Mouse (Mus musculus): ENCODE measurements around the gene Vtn. TPM values are rescaled to one million over a fixed set of nuclear protein-coding genes. Genes with fewer than 3 reads are reported as not detected.

Gene Vtn
- total RNA-seq, 2 experiments from 2014 or later, result 11.4 to 12.2 TPM

- no peak for DNase-seq
- intact Hi-C loops (cut with DNase I), result no loop called here
These were observed 1.8 kb upstream of the Vtn start for GRCm38 (mm10) chr11:78497071-78497541.

GRCm38 (mm10) chr11:78497544-78498522 is 1.1 kb upstream of the Vtn start, which contains the start of gene Sarm1:
Gene Sarm1 (minus strand): TSS chr11:78497754.
- intact Hi-C loops (cut with DNase I), result no loop called here
- peak; percentile 88 to 90 for DNase-seq

GRCm38 (mm10) chr11:78499543-78499942 is 652 bp downstream of the Vtn start:
- no peak for DNase-seq
- intact Hi-C loops (cut with DNase I), result no loop called here

DNA sequence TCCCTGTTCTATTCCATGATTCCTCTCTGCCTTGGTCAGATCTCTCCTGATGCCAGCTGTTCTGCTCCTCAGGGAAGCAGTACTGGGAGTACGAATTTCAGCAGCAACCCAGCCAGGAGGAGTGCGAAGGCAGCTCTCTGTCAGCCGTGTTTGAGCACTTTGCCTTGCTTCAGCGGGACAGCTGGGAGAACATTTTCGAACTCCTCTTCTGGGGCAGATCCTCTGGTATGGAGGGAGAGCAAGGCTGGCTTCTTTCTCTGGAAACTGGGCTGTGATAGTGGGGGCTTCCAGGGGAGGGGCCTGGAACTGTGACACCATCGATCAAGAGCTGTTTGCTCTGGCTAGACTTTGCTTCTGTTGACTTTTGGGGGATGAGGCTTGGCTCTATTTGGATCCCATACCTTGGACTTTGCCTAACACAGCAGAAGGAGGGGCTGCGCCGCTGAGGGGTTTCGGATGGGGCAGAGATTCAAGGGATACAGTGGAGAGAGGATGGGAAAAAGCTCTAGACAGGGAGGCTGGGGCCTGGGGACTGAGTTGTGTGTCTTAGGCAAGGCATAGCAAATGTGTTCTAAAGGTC is 1.8 kb downstream of the Vtn start:
- intact Hi-C loops (cut with DNase I), result no loop called here
- DNase-seq, result no peak

DNA sequence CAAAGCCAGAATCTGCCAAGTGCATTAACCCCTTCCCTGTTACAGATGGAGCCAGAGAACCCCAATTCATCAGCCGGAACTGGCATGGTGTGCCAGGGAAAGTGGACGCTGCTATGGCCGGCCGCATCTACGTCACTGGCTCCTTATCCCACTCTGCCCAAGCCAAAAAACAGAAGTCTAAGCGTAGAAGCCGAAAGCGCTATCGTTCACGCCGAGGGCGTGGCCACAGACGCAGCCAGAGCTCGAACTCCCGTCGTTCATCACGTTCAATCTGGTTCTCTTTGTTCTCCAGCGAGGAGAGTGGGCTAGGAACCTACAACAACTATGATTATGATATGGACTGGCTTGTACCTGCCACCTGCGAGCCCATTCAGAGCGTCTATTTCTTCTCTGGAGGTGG is 2.6 kb downstream of the Vtn start:
- intact Hi-C loops (cut with DNase I), result no loop called here

GRCm38 (mm10) chr11:78502909-78503650 is 4.2 kb downstream of the Vtn start, which contains the start of gene Sebox:
Gene Sebox (plus strand): TSS chr11:78503447.
- DNase-seq, result no peak
- intact Hi-C loops (cut with DNase I), result no loop called here

More for the DNA sequence above, 2.6 kb downstream of the Vtn start:
- DNase-seq, result no peak

- intact Hi-C loops (cut with DNase I), result no loop called here
- no peak for DNase-seq
These were observed 6.5 kb downstream of the Vtn start for GRCm38 (mm10) chr11:78505430-78505829.

GRCm38 (mm10) chr11:78509148-78509547 is 10.3 kb downstream of the Vtn start:
- intact Hi-C loops (cut with DNase I), result no loop called here
- DNase-seq, result no peak

GRCm38 (mm10) chr11:78512025-78512957 is 13.4 kb downstream of the Vtn start, which contains the start of the genes Tmem199 and Poldip2:
Gene Tmem199 (minus strand): TSS chr11:78512172.
Gene Poldip2 (plus strand): TSS chr11:78512193.
- intact Hi-C loops (cut with DNase I), result loop anchor here (2.0 kb wide), 1 partner anchor 25 kb away; the partner anchor contains the start of genes Ift20 and Tnfaip1
- DNase-seq, result peak; percentile 80 to 88

DNA sequence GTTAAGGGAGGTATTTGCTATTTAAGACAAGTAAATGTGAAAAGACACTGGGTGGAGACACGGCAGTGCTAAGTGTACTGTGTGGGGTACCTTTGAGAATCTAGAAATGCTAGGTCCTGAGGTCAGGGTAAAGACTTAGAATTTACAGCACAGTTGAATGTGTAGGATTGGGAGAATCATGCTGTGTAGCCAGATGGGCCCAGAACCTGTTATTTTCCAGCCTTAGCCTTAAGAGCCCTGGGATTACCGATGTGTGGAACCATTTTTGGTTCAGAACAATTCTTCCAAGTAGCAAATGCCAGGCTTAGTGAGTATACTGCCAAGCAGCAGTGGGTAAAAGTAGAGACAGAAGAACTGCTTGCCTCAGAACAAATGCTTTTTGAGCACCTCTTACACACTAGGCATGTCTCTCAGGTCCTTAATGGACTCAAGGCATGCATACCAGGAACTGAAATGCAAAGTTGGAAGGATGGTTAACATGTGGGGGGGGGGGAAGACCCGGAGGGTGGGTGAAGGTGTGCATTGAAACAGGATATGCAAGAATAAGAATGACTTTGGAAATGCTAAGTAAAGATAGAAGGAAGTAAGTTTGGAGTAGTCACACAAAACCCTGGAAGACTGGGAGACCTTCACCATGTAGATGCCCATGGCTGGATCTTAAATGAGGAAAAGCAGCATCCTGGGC is 14.4 kb downstream of the Vtn start:
- intact Hi-C loops (cut with DNase I), result loop anchor here (2.0 kb wide), 1 partner anchor 24 kb away; the partner anchor contains the start of genes Ift20 and Tnfaip1

DNA sequence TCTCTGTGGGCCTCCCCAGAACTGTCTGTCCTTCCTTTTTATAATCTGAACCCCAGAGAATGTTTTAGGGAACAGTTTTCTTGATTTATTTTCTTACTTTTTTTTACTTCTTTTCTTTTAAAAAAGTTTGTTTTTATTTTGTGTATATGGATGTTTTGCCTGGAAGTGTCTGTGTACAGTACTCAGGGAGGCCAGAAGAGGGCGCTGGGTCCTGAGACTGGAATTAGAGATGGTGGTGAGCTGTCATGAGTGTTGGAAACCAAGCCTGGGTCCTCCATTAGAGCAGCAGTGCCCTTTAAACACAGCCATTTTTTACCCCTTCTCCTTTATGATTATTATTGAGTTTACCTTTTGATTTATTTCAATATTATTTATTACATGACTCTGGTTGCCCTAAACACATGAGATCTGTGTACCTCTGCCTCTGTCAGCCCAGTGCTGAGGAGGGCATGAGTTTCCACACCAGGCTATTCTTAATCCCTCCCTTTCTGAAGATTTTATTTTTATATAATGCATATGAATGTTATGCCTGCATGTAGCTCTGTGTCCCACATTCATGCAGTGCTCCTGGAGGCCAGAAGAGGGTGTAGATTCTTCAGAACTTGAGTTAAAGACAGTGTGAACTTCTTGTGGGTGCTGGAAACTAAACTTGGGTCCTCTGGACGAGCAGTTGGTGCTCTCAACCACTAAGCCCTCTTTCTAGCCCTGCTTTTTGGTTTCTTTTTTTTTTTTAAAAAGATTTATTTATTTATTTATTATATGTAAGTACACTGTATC is 16.8 kb downstream of the Vtn start:
- intact Hi-C loops (cut with DNase I), result no loop called here
- no peak for DNase-seq

More for the DNA sequence above, 14.4 kb downstream of the Vtn start:
- DNase-seq, result no peak

GRCm38 (mm10) chr11:78518931-78519330 is 20.0 kb downstream of the Vtn start:
- no peak for DNase-seq
- intact Hi-C loops (cut with DNase I), result no loop called here

GRCm38 (mm10) chr11:78521880-78522279 is 23.0 kb downstream of the Vtn start:
- DNase-seq, result no peak

GRCm38 (mm10) chr11:78522481-78522997 is 23.6 kb downstream of the Vtn start:
- intact Hi-C loops (cut with DNase I), result no loop called here
- no peak for DNase-seq

More at GRCm38 (mm10) chr11:78521880-78522279, 23.0 kb downstream of the Vtn start:
- intact Hi-C loops (cut with DNase I), result no loop called here

- intact Hi-C loops (cut with DNase I), result no loop called here
- no peak for DNase-seq
These were observed 24.5 kb downstream of the Vtn start for GRCm38 (mm10) chr11:78523241-78523955.

DNA sequence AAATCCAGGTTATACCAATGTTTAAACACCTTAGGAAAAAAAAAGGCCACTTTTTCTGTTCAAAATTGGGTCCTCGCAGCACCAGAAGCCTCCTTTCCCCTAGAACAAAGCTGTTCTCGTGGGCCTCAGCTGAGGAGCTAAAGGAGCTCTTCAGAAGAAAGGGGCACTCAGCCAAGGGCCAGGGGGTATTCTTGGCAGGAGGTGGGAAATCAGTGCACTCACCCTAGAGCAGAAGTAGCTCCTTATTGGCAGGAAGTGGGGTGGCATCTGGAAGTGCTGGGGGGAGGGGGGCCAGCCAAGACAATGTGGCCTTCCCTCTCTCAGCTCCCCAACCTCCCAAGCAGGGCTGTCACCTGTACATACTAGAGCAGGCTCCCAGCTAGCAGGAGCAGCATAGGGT is 25.9 kb downstream of the Vtn start:
- no peak for DNase-seq
- intact Hi-C loops (cut with DNase I), result no loop called here

GRCm38 (mm10) chr11:78528714-78529113 is 29.8 kb downstream of the Vtn start:
- DNase-seq, result no peak
- intact Hi-C loops (cut with DNase I), result no loop called here
